ENCODE assay signal across 10 mouse cellular contexts in genomic region chr10:70380041-70380651, GRCm38 (mm10).
A peak's percentile ranks its signal among the peaks of the same experiment; 100 is the strongest.
DNase-seq lines count a peak whose midpoint lies in the region; ATAC-seq and TF ChIP-seq lines count a peak whose summit lies in the region.
"Had no signal": no experiment of that assay in that cellular context is flagged by ENCODE, and none has a peak within 500 bp of the region (broad histone marks: within the 10 kb centered on the region; RNA-seq: fewer than 3 reads in every experiment).

No protein-coding gene starts in this region.

- no peak overlapping the region for H3K4me3 ChIP-seq in cerebellum, adult 2 months (replicated peaks; ENCODE audit: insufficient read depth, low read depth, low read length)
- H3K4me3 ChIP-seq in forebrain, embryonic 10.5 days = no peak overlapping the region
- H3K4me3 ChIP-seq in layer of hippocampus, adult 2 months = no peak overlapping the region
- no peak overlapping the region for H3K4me3 ChIP-seq in myocyte
- H3K4me3 ChIP-seq: gastrocnemius, adult 2 months; limb, embryonic 13.5 days had no signal

- TF ChIP-seq POLR2A in cerebellum, adult 2 months (IDR thresholded peaks at IDR 0.05; ENCODE audit: borderline replicate concordance, insufficient read depth, low read length) = no peak
- TF ChIP-seq POLR2A in myocyte (IDR thresholded peaks at IDR 0.05; ENCODE audit: insufficient read length, low read depth) = no peak

- H3ac ChIP-seq in myocyte (ENCODE audit: control insufficient read depth, insufficient read length) = no peak overlapping the region

- H3K36me3 ChIP-seq in forebrain, embryonic 10.5 days (replicated peaks) = no peaks in the 10 kb centered on the region
- H3K36me3 ChIP-seq in myocyte (ENCODE audit: control insufficient read depth, insufficient read depth) = no peaks in the 10 kb centered on the region
- H3K36me3 ChIP-seq: limb, embryonic 13.5 days had no signal

- no peaks in the 10 kb centered on the region for H3K9me3 ChIP-seq in forebrain, embryonic 10.5 days
- H3K9me3 ChIP-seq: limb, embryonic 13.5 days had no signal

- no peak for ATAC-seq in cerebellum, adult (ENCODE audit: insufficient number of reproducible peaks, low FRiP score, low TSS enrichment)

- H3K79me2 ChIP-seq in myocyte (ENCODE audit: control insufficient read depth, insufficient read depth) = no peaks in the 10 kb centered on the region

- H3K4me1 ChIP-seq in cerebellum, adult 2 months (ENCODE audit: control insufficient read depth, insufficient read depth, low read length) = no peaks in the 10 kb centered on the region
- H3K4me1 ChIP-seq in forebrain, embryonic 10.5 days = peaks cover 8% of the 10 kb centered on the region
- H3K4me1 ChIP-seq: limb, embryonic 13.5 days had no signal

- no peaks in the 10 kb centered on the region for H3K27me3 ChIP-seq in cerebellum, adult 2 months (ENCODE audit: control insufficient read depth, insufficient read depth, low read length)
- H3K27me3 ChIP-seq in forebrain, embryonic 10.5 days (ENCODE audit: poor library complexity, severe bottlenecking) = no peaks in the 10 kb centered on the region
- H3K27me3 ChIP-seq in myocyte (ENCODE audit: control insufficient read depth, insufficient read depth, insufficient read length) = no peaks in the 10 kb centered on the region
- H3K27me3 ChIP-seq: limb, embryonic 13.5 days had no signal

- H3K27ac ChIP-seq in cerebellum, adult 2 months (ENCODE audit: insufficient read depth, low read length) = peak overlapping the region; percentile 27; the same call in 1 of the 2 replicates
- H3K27ac ChIP-seq in forebrain, embryonic 10.5 days = peak overlapping the region; percentile 53
- H3K27ac ChIP-seq in layer of hippocampus, adult 2 months = peak overlapping the region; percentile 84
- H3K27ac ChIP-seq: gastrocnemius, adult 2 months; limb, embryonic 13.5 days had no signal

- no peak for TF ChIP-seq CTCF in cerebellum, adult 2 months (IDR thresholded peaks at IDR 0.05; ENCODE audit: borderline replicate concordance, insufficient read depth, low read depth, low read length)
- no peak for TF ChIP-seq CTCF in layer of hippocampus, adult 2 months (conservative IDR thresholded peaks at IDR 0.05)

- H3K4me2 ChIP-seq in myocyte (ENCODE audit: low read depth) = peak overlapping the region; percentile 33
- H3K4me2 ChIP-seq: limb, embryonic 13.5 days had no signal

- DNase-seq in cerebellum, adult 2 months = peak in 1 of 2 experiments; percentile 11
- no peak for DNase-seq in forebrain, embryonic 10.5 days (ENCODE audit: extremely low spot score, low spot score)
- DNase-seq in layer of hippocampus, adult 2 months (ENCODE audit: low spot score in 2 of 2) = peak; percentile 41 to 68
- DNase-seq in kidney, adult 18-20 months = no peak
- DNase-seq in urinary bladder, postnatal 4 days (ENCODE audit: low spot score in 2 of 2) = no peak
- no peak for DNase-seq in gastrocnemius, postnatal 25 days
- DNase-seq: gastrocnemius, adult 2 months had no signal

- WGBS in cerebellum, adult 2 months = 26% methylated on average over 7 of the region's 7 CpGs
- 43% methylated on average over 7 of the region's 7 CpGs for WGBS in forebrain, embryonic 10.5 days

TF ChIP-seq in myocyte, 11 proteins besides CTCF, POLR2A, EP300 and RAD21:
- no peak for TF ChIP-seq REST (IDR thresholded peaks at IDR 0.05; ENCODE audit: insufficient read depth, insufficient read length)
- no peak for TF ChIP-seq POLR2AphosphoS2 (IDR thresholded peaks at IDR 0.05; ENCODE audit: insufficient read length, low read depth)
- no peak for TF ChIP-seq SRF (IDR thresholded peaks at IDR 0.05; ENCODE audit: control insufficient read depth, insufficient read length, low read depth)
- peak; percentile 84 for TF ChIP-seq USF1 (IDR thresholded peaks at IDR 0.05; ENCODE audit: low read depth)
- no peak for TF ChIP-seq MYOG (IDR thresholded peaks at IDR 0.05; ENCODE audit: control insufficient read depth in 1 of 3, insufficient read depth in 1 of 3, insufficient read length in 2 of 3, low read depth in 2 of 3)
- TF ChIP-seq MYOD1 (IDR thresholded peaks at IDR 0.05; ENCODE audit: control insufficient read depth in 1 of 3, insufficient read length in 2 of 3, low read depth in 2 of 3) = peak in 1 of 3 experiments; percentile 64

Comparison
In these comparisons a context has a peak if more than half of its experiments do, and no peak if none do; other contexts are left out.
1. DNase-seq: peak in layer of hippocampus, adult 2 months (2 of 2); none in forebrain, embryonic 10.5 days (single experiment), kidney, adult 18-20 months (single experiment), urinary bladder, postnatal 4 days (0 of 2) and gastrocnemius, postnatal 25 days (single experiment).
2. H3K27ac ChIP-seq: peak in every context shown above with its lines; median percentile 84 in layer of hippocampus, adult 2 months; 53 in forebrain, embryonic 10.5 days; 27 in cerebellum, adult 2 months.